In genomic region chr5:132541371-132541931, GRCm38 (mm10) we compare ENCODE assay signal across 8 mouse cellular contexts. TPM values are rescaled to one million over a fixed set of nuclear protein-coding genes. Genes with fewer than 3 reads are reported as not detected.
DNase-seq lines count a peak whose midpoint lies in the region; ATAC-seq and TF ChIP-seq lines count a peak whose summit lies in the region.

No protein-coding gene starts in this region.

- no peaks in the 10 kb centered on the region for H3K9me3 ChIP-seq in lung, embryonic 14.5 days (ENCODE audit: low read depth, low read length)
- H3K9me3 ChIP-seq in forebrain, postnatal 0 days (ENCODE audit: low read length), result no peaks in the 10 kb centered on the region
- H3K9me3 ChIP-seq in hindbrain, embryonic 16.5 days (ENCODE audit: control insufficient read depth, low read length), result no peaks in the 10 kb centered on the region
- no peaks in the 10 kb centered on the region for H3K9me3 ChIP-seq in liver, embryonic 11.5 days (ENCODE audit: control insufficient read depth, low read length)

- peaks cover 8% of the 10 kb centered on the region; the same call in 1 of the 2 replicates for H3K4me1 ChIP-seq in lung, embryonic 14.5 days (ENCODE audit: insufficient read depth)
- peaks cover 11% of the 10 kb centered on the region; the same call in 1 of the 2 replicates for H3K4me1 ChIP-seq in forebrain, postnatal 0 days (ENCODE audit: insufficient read depth)
- peaks cover 13% of the 10 kb centered on the region for H3K4me1 ChIP-seq in hindbrain, embryonic 16.5 days (ENCODE audit: control insufficient read depth, insufficient read depth, low read depth, low read length)
- peaks cover 13% of the 10 kb centered on the region; the same call in 1 of the 2 replicates for H3K4me1 ChIP-seq in liver, embryonic 11.5 days (replicated peaks; ENCODE audit: control insufficient read depth, insufficient read depth, low read length)
- H3K4me1 ChIP-seq in olfactory bulb, adult 2 months (ENCODE audit: control insufficient read depth, insufficient read depth, low read length), result peaks cover 4% of the 10 kb centered on the region

- DNase-seq in lung, embryonic 14.5 days, result peak; percentile 60
- DNase-seq in lung, postnatal 36 days, result no peak
- DNase-seq in cerebellum, adult 18-20 months, result peak; percentile 43 to 64
- peak; percentile 44 for DNase-seq in forebrain, postnatal 0 days
- DNase-seq in liver, embryonic 11.5 days (ENCODE audit: low spot score), result peak; percentile 57
- DNase-seq in spleen, postnatal 4 days (ENCODE audit: low spot score in 2 of 2), result no peak

- H3K27me3 ChIP-seq in lung, embryonic 14.5 days (ENCODE audit: insufficient read depth, low read length), result no peaks in the 10 kb centered on the region
- H3K27me3 ChIP-seq in forebrain, postnatal 0 days (ENCODE audit: insufficient read depth, low read length), result no peaks in the 10 kb centered on the region
- no peaks in the 10 kb centered on the region for H3K27me3 ChIP-seq in hindbrain, embryonic 16.5 days (replicated peaks; ENCODE audit: control insufficient read depth, insufficient read depth, low read length)
- no peaks in the 10 kb centered on the region; the same call in 1 of the 2 replicates for H3K27me3 ChIP-seq in liver, embryonic 11.5 days (replicated peaks; ENCODE audit: control insufficient read depth, insufficient read depth, low read length)

- peak overlapping the region; percentile 77 for H3K4me3 ChIP-seq in lung, embryonic 14.5 days (ENCODE audit: low read depth, low read length)
- peak overlapping the region; percentile 73 for H3K4me3 ChIP-seq in forebrain, postnatal 0 days (ENCODE audit: low read depth, low read length)
- H3K4me3 ChIP-seq in hindbrain, embryonic 16.5 days (ENCODE audit: low read length), result peak overlapping the region; percentile 66
- peak overlapping the region; percentile 70 for H3K4me3 ChIP-seq in liver, embryonic 11.5 days (ENCODE audit: low read depth, low read length)
- peak overlapping the region; percentile 85 for H3K4me3 ChIP-seq in olfactory bulb, adult 2 months (ENCODE audit: insufficient read depth, low read depth, low read length)

- H3K27ac ChIP-seq in lung, embryonic 14.5 days (ENCODE audit: low read depth), result peak overlapping the region; percentile 78
- peak overlapping the region; percentile 81 for H3K27ac ChIP-seq in forebrain, postnatal 0 days (ENCODE audit: low read depth, low read length)
- H3K27ac ChIP-seq in hindbrain, embryonic 16.5 days (ENCODE audit: low read depth, low read length), result peak overlapping the region; percentile 85
- no peak overlapping the region for H3K27ac ChIP-seq in liver, embryonic 11.5 days (ENCODE audit: low read depth, low read length)
- peak overlapping the region; percentile 65 for H3K27ac ChIP-seq in olfactory bulb, adult 2 months (ENCODE audit: insufficient read depth, low read depth, low read length)

- H3K36me3 ChIP-seq in lung, embryonic 14.5 days (ENCODE audit: insufficient read depth), result no peaks in the 10 kb centered on the region
- no peaks in the 10 kb centered on the region for H3K36me3 ChIP-seq in forebrain, postnatal 0 days (ENCODE audit: insufficient read depth)
- no peaks in the 10 kb centered on the region for H3K36me3 ChIP-seq in hindbrain, embryonic 16.5 days (ENCODE audit: control insufficient read depth, insufficient read depth, low read length)
- H3K36me3 ChIP-seq in liver, embryonic 11.5 days (ENCODE audit: control insufficient read depth, insufficient read depth, low read length), result no peaks in the 10 kb centered on the region

- no peak for TF ChIP-seq CTCF in lung, embryonic 14.5 days (IDR thresholded peaks at IDR 0.05; ENCODE audit: low read depth)
- TF ChIP-seq CTCF in forebrain, postnatal 0 days (IDR thresholded peaks at IDR 0.05; ENCODE audit: low read depth), result no peak
- TF ChIP-seq CTCF in olfactory bulb, adult 2 months (IDR thresholded peaks at IDR 0.05; ENCODE audit: insufficient read depth, low read depth, low read length), result no peak

- no peak for TF ChIP-seq POLR2A in olfactory bulb, adult 2 months (IDR thresholded peaks at IDR 0.05; ENCODE audit: insufficient read depth, low read depth, low read length)

- H3K9ac ChIP-seq in lung, embryonic 14.5 days, result peak overlapping the region; percentile 75
- peak overlapping the region; percentile 84 for H3K9ac ChIP-seq in forebrain, postnatal 0 days
- H3K9ac ChIP-seq in hindbrain, embryonic 16.5 days (ENCODE audit: low read depth, low read length), result peak overlapping the region; percentile 78
- H3K9ac ChIP-seq in liver, embryonic 11.5 days (ENCODE audit: low read depth, low read length), result peak overlapping the region; percentile 69

- peak overlapping the region; percentile 83 for H3K4me2 ChIP-seq in lung, embryonic 14.5 days
- peak overlapping the region; percentile 88 for H3K4me2 ChIP-seq in forebrain, postnatal 0 days (ENCODE audit: low read depth)
- H3K4me2 ChIP-seq in hindbrain, embryonic 16.5 days (ENCODE audit: low read length), result peak overlapping the region; percentile 67
- peak overlapping the region; percentile 88 for H3K4me2 ChIP-seq in liver, embryonic 11.5 days

- under 1% methylated on average over 46 of the region's 46 CpGs for WGBS in lung, embryonic 14.5 days
- under 1% methylated on average over 46 of the region's 46 CpGs for WGBS in forebrain, postnatal 0 days
- WGBS in hindbrain, embryonic 16.5 days, result under 1% methylated on average over 38 of the region's 46 CpGs
- under 1% methylated on average over 44 of the region's 46 CpGs for WGBS in liver, embryonic 11.5 days
- WGBS in olfactory bulb, adult 2 months, result under 1% methylated on average over 46 of the region's 46 CpGs

- ATAC-seq in lung, embryonic 14.5 days (ENCODE audit: insufficient read depth), result no peak
- no peak for ATAC-seq in forebrain, postnatal 0 days
- no peak for ATAC-seq in hindbrain, embryonic 16.5 days
- ATAC-seq in liver, embryonic 11.5 days (replicated peaks; ENCODE audit: low FRiP score), result no peak

RNA-seq across cellular contexts. Expression of gene Auts2, which starts 1.7 kb away (rescaled TPM):
- polyA plus RNA-seq in lung, embryonic 14.5 days (2014; fragmentation: Nextera tagmentation; extraction: Ambion mirVana), result 25.8 and 27.3 TPM in 2 replicates
- total RNA-seq in forebrain, postnatal 0 days (2014; rRNA removed), result 42.2 and 66.2 TPM in 2 replicates
- 23.7 and 40.9 TPM in 2 replicates for polyA plus RNA-seq in forebrain, postnatal 0 days (2015; fragmentation: Nextera tagmentation; extraction: Ambion mirVana)
- polyA plus RNA-seq in hindbrain, embryonic 16.5 days (2015; fragmentation: Nextera tagmentation; extraction: Ambion mirVana), result 43.2 and 53.4 TPM in 2 replicates
- polyA plus RNA-seq in liver, embryonic 11.5 days (2014; fragmentation: Nextera tagmentation; extraction: Ambion mirVana), result 10.0 and 13.8 TPM in 2 replicates
- not detected in 2 replicates for polyA plus RNA-seq in olfactory bulb, adult 2 months (2012; ENCODE audit: insufficient read depth, insufficient read length, low replicate concordance, missing spikeins)

Comparison
In these comparisons a context has a peak if more than half of its experiments do, and no peak if none do; other contexts are left out.
1. DNase-seq: peak in lung, embryonic 14.5 days (single experiment), cerebellum, adult 18-20 months (2 of 2), forebrain, postnatal 0 days (single experiment) and liver, embryonic 11.5 days (single experiment); none in lung, postnatal 36 days (single experiment) and spleen, postnatal 4 days (0 of 2).
2. RNA of gene Auts2, which starts 1.7 kb away (polyA plus RNA-seq): 43.2 to 53.4 TPM in hindbrain, embryonic 16.5 days, 23.7 to 40.9 TPM in forebrain, postnatal 0 days, 25.8 to 27.3 TPM in lung, embryonic 14.5 days and 10.0 to 13.8 TPM in liver, embryonic 11.5 days; not detected in olfactory bulb, adult 2 months; every median in the first group is over 10 times any median in the second.
3. Peak in every context shown above with its lines, with median percentiles within 50 percentile points of each other: H3K4me2 ChIP-seq, H3K4me3 ChIP-seq and H3K9ac ChIP-seq.